Mouse (Mus musculus) cerebellum, adult 2 months (tissue): ENCODE data around the gene Trpm5. TPM values are rescaled to one million over a fixed set of nuclear protein-coding genes. Genes with fewer than 3 reads are reported as not detected.
A peak's percentile ranks its signal among the peaks of the same experiment; 100 is the strongest.

Experiments used
- DNase-seq, 2 experiments: peaks; one replicate each; pipeline ENCODE4 v3.0.0; 2021
- H3K27ac ChIP-seq: fragments of 200-500 bp; 2 replicates; pipeline ENCODE4 v1.5.1; 2012; ENCODE audit warnings: low read length, control low read depth, inconsistent platforms; ENCODE audit not compliant: insufficient read depth
- H3K27me3 ChIP-seq: fragments of 200-500 bp; 2 replicates; pipeline ENCODE4 v1.6.1; 2012; ENCODE audit warnings: inconsistent platforms, mild to moderate bottlenecking, low read length, moderate library complexity; ENCODE audit not compliant: control insufficient read depth, insufficient read depth
- H3K4me1 ChIP-seq: fragments of 200-500 bp; 2 replicates; pipeline ENCODE4 v1.6.1; 2011; ENCODE audit warnings: low read length; ENCODE audit not compliant: control insufficient read depth, insufficient read depth
- H3K4me3 ChIP-seq: fragments of 200-500 bp; replicated peaks from 2 replicates; pipeline ENCODE3; 2011; ENCODE audit warnings: mild to moderate bottlenecking, low read depth, low read length, control low read depth; ENCODE audit not compliant: insufficient read depth
- CTCF ChIP-seq: fragments of 200-500 bp; IDR thresholded peaks from 2 replicates; pipeline ENCODE4 v1.5.1; 2011; ENCODE audit warnings: low read depth, mild to moderate bottlenecking, control low read depth, low read length, moderate library complexity, borderline replicate concordance; ENCODE audit not compliant: insufficient read depth
- POLR2A ChIP-seq: fragments of 200-500 bp; IDR thresholded peaks from 2 replicates; pipeline ENCODE4 v1.6.1; 2011; ENCODE audit warnings: low read length, control low read depth, borderline replicate concordance; ENCODE audit not compliant: insufficient read depth
- WGBS: fragments of 180-500 bp; shearing (Covaris S2); methylation state at CpG from one replicate; pipeline ENCODE4 v1.1.7; 2018; 5-methylcytosine and 5-hydroxymethylcytosine counted together
- polyA plus RNA-seq: library from polyadenylated mRNA; depleted of rRNA; stranded (reverse); fragments of >200 nt; gene quantifications from 2 replicates; pipeline ENCODE4 v1.2.3, GENCODE M21; 2012

The Trpm5 gene
- polyA plus RNA-seq, 1 experiment: 0.13 TPM

DNA sequence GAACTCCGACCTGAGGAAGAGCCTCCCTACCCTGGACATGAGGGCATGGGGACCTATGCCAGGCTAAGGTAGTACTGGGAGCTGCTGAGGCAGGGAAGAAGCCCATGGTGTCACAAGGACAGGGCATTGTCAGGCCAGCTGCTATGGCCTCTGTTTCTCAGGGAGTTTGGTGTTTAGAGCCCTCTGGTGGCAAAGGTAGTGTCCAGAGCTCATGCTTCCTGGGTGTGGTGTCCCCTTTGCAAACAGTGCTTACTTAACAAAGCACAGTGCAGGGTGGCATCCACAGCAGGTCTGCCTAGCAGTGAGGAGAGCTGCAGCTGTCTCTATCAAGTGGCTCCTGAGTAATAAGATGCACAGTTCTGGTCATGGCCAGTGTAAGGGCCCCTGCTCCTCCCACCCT is 16.4 kb upstream of the Trpm5 start:
- Histone ChIP-seq H3K4me3 (no peak overlapping the region), H3K27ac (no peak overlapping the region), H3K4me1 (peaks cover 4% of the 10 kb centered on the region), H3K27me3 (no peaks in the 10 kb centered on the region; the same call in 1 of the 2 replicates)
- no peak for DNase-seq
- TF ChIP-seq POLR2A: no peak
- no peak for TF ChIP-seq CTCF
- WGBS: 65% methylated on average over 1 of the region's 1 CpGs

DNA sequence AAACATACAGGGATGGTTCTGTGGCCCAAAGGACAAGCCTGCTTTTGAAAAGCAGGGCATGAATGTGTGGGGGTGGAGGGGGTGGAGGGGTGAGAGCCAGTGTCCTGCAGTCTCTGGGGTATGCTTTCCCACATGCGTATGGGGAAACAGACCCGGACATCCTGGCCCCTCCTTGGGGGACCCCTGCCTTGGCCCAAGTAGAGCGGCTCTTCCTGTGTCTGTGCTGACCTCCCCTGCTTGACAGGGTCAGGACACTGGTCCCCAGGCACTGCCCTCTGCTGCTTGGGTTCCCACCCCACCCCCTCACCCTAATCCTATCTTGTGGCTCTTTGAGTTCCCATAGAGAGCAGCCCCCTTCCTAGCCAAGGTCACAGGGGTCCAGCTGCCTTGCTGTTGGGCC is 15.3 kb upstream of the Trpm5 start:
- WGBS: 65% methylated on average over 3 of the region's 3 CpGs
- no peak for TF ChIP-seq POLR2A
- no peak for TF ChIP-seq CTCF
- Histone ChIP-seq H3K27me3 (no peaks in the 10 kb centered on the region; the same call in 1 of the 2 replicates), H3K27ac (no peak overlapping the region), H3K4me1 (peaks cover 4% of the 10 kb centered on the region), H3K4me3 (no peak overlapping the region)
- no peak for DNase-seq

DNA sequence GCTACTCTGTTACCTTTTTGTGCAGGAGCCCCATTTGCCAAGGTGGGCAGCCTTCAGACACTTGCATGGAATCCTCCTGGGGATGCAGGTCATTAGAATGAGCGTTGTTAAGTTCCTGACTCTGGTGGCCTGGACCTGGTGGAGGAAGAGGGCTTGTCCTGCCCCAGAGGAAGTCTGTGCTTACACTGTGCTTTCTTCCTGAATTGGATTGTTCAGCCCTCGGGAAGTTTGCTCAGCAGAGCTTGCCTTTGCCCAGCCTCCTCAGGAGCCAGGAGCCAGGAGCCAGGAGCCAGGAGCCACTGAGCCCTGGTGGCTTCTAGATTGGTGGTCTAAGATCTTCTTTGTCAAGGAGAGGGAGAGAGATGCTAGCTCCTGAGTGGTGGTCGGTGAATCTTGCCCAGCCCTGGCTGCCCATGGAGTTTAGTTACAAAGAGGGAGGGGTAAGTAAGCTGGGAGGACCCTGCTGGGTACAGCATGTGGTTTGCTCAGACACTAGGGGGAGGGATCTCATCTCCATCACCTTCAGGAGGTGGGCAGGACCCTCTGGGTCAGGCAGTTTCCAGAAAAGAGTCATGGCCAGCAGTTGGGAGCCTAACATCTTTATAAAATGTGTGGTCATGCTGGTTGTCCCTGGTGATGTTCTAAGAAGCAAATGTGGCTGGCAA is 14.7 kb upstream of the Trpm5 start:
- peaks cover 4% of the 10 kb centered on the region for H3K4me1 ChIP-seq
- no peak overlapping the region for H3K27ac ChIP-seq
- H3K4me3 ChIP-seq: no peak overlapping the region
- H3K27me3 ChIP-seq: no peaks in the 10 kb centered on the region; the same call in 1 of the 2 replicates
- no peak for DNase-seq
- 45% methylated on average over 3 of the region's 3 CpGs for WGBS
- TF ChIP-seq POLR2A (no peak), CTCF (no peak)

DNA sequence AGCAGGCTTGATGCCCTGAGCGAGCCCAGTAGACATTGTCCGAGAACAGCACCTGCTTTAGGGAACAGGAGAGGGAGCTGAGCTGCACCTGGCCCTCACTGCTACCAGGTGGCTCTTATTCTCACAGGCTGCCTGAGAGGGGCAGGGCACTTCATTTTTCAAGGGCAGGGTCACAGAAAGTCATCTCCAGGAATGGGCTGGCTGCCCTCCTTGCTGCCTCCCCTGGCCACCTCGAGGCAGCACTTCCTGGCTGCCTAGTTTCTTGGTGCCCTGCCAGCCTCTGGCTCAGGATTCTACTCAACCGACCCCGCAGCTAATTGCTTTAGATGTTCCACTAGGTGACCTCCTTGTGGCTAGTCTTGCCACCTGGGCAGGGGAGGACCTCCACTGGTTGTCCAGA is 13.8 kb upstream of the Trpm5 start:
- 4% methylated on average over 5 of the region's 5 CpGs for WGBS
- Histone ChIP-seq H3K27ac (no peak overlapping the region), H3K4me1 (peaks cover 4% of the 10 kb centered on the region), H3K4me3 (no peak overlapping the region), H3K27me3 (no peaks in the 10 kb centered on the region; the same call in 1 of the 2 replicates)
- TF ChIP-seq POLR2A (no peak), CTCF (no peak)
- peak in 1 of 2 experiments; percentile 35 for DNase-seq

DNA sequence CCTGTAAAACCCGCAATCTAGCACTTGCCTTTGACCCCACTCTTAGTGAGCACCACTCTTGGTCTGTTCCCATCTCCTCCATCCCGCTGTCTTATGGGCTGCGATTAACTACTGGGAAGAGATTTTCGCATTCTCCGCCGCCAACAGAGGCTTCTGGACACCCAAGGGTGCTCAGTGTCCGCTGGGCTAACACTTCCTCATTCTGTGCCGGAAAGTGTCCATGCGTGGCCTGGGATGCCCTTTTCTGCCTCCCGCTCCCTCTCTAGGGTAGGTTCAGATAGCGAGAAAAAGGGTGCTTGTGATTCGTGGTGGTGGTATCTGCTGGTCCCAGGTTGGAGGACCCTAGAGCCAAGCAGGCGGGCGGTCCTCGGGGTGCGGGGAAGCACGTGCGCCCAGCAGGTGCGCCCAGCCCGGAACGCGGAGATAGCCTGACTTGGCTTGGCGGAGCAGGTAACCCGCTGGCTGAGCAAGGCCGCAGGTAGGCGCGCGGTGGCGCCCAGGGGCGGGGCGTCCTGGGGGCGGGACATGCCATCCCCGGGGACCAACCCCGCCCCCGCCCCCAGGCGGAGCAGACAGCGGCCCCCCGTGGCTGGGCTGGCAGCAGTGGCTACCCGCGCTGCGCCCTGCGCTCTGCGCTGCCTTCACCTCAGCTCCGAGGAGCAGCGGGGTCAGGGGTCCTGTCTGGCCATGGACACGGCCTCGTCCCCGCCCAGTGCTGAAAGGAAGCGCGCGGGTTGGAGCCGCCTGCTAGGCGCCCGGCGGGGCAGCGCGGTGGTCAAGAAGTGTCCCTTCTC is 12.4 kb upstream of the Trpm5 start:
- WGBS: 13% methylated on average over 57 of the region's 57 CpGs
- H3K4me3 ChIP-seq: no peak overlapping the region
- no peak overlapping the region for H3K27ac ChIP-seq
- H3K27me3 ChIP-seq: no peaks in the 10 kb centered on the region; the same call in 1 of the 2 replicates
- no peak for DNase-seq
- peaks cover 4% of the 10 kb centered on the region for H3K4me1 ChIP-seq
- TF ChIP-seq CTCF (no peak), POLR2A (no peak)

DNA sequence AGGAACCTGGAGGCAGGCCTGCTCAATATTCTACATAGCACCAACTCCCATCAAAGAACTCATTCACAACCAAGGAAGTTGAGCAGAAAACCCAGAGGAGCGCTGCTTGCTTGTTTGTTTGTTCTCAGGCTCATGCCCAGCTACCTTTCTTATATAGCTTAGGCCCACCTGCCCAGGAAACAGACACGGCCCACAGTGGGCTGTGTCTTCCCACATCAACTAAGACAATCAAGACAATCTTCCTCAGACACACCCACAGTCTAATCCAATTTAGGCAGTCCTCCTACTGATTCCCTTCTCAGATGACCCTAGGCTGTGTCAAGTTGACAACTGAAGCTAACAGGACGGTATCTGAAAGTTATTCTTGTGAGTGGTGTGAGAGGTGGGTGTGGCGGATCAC is 11.6 kb upstream of the Trpm5 start, which contains the start of gene Kcnq1:
Gene Kcnq1 (plus strand): TSS at position 301 of the 400 bp plus-strand sequence.
- peaks cover 4% of the 10 kb centered on the region for H3K4me1 ChIP-seq
- no peaks in the 10 kb centered on the region; the same call in 1 of the 2 replicates for H3K27me3 ChIP-seq
- no peak within 1 kb of the TSS for H3K4me3 ChIP-seq
- H3K27ac ChIP-seq: no peak within 1 kb of the TSS
- TF ChIP-seq CTCF (no peak), POLR2A (no peak)
- WGBS: 80% methylated on average over 4 of the region's 4 CpGs
- DNase-seq: no peak

DNA sequence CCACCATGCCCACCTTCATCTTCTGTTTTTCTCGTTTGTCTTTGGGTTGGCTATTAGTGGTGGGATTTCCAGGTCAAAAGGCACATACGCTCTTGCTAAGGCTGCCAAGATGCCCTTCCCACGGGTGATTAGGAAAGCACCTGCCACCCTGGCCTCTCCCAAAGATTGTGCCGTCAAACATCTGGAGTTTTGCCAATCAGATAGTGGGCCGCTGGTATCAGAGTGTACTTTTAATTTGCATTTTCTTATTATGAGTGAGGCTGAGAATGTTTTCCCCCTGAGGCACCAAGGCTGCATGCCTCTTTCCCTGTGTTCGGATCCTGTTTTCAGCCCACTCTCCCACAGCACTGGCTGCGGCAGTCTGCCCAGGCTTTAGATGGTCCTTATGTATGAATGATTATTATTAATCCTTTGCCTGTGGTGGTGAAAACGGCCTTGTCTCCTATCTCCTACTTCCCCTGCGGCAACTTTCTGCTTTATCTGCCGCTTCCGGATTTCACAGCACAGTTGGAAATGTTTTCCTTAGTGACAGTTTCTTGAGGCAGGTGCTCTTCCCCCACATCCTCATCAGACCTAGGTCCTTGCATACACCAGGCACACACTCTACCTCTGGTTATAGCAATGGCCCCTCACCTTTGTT is 10.9 kb upstream of the Trpm5 start:
- 67% methylated on average over 11 of the region's 11 CpGs for WGBS

More for the DNA sequence above, 10.9 kb upstream of the Trpm5 start:
- Histone ChIP-seq H3K27me3 (no peaks in the 10 kb centered on the region; the same call in 1 of the 2 replicates), H3K4me1 (peaks cover 4% of the 10 kb centered on the region), H3K27ac (no peak overlapping the region), H3K4me3 (no peak overlapping the region)
- TF ChIP-seq CTCF (no peak), POLR2A (no peak)
- DNase-seq: no peak
